Mouse (Mus musculus) ES-E14 (cell line): Measurements from ENCODE around the gene Lbhd1.
A peak's percentile ranks its signal among the peaks of the same experiment; 100 is the strongest.

Experiments used
- CHD2 ChIP-seq: IDR thresholded peaks from 2 replicates; pipeline ENCODE4 v1.6.1; 2014; ENCODE audit warnings: mild to moderate bottlenecking, low read depth, low read length, inconsistent platforms
- HCFC1 ChIP-seq: IDR thresholded peaks from 2 replicates; pipeline ENCODE4 v1.6.1; 2012; ENCODE audit warnings: low read length, inconsistent platforms, borderline replicate concordance; ENCODE audit not compliant: insufficient read depth
- MAFK ChIP-seq: IDR thresholded peaks from 2 replicates; pipeline ENCODE4 v1.6.1; 2014; ENCODE audit warnings: mild to moderate bottlenecking, low read depth, low read length, inconsistent platforms; ENCODE audit not compliant: insufficient read depth
- ZC3H11A ChIP-seq: IDR thresholded peaks from 2 replicates; pipeline ENCODE4 v1.6.1; 2012; ENCODE audit warnings: low read depth, mild to moderate bottlenecking, inconsistent platforms, low read length, borderline replicate concordance
- ZNF384 ChIP-seq: IDR thresholded peaks from 2 replicates; pipeline ENCODE4 v1.6.1; 2012; ENCODE audit warnings: low read depth, low read length, inconsistent platforms

- TF ChIP-seq ZC3H11A (no peak), CHD2 (no peak), MAFK (no peak), HCFC1 (peak; percentile 55; the same call in 1 of the 2 replicates), ZNF384 (no peak)
Observed at GRCm38 (mm10) chr19:8941515-8942217, 58.1 kb downstream of the Lbhd1 start, which contains the start of gene Mta2.
